Mouse (Mus musculus): ENCODE measurements around the gene Maneal.

The Maneal gene

DNA sequence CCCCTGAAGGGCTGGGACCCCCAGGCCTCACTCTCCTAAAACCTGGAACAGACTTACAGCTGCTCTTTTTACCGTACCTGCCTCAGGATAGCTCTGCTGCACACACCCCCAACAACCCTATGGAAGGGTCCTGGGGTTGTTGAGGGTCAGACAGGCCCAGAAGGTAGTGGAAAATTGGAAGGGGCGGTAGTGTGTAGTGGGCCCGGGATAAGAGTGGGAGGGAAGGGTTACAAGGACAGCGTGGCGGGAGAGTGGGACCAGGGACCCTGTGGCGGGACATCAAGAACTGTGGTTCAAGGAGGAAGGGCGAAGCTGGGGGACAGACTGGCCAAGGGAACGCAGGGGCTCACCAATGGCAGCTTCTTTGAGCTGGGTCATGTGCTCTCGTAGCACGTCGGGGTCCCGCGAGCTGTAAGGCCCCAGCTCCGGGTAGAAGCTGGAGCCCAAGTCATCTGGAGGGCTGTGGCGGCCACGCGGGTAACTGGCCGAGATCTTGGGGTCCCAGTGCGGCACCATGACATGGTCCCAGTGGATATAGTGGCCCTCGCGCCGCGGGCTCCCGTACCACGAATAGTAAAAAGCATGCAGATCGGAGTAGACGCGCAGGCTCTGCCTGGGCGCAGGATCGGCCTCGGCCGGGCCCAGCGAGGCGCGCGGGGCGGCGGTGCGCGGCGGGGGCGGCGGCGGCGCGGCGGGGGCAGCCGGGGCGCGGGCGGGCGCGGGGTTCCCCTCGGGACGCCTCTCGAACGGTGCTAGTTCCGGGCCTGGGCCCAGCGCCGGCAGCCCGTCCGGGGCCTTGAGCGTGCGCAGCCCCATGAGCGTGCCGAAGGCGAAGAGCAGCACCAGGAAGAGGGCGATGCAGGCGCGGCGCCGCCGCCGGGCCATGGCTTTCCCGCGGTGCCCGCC, at the start of gene Maneal:
Gene Maneal (minus strand): TSS at position 889 of the 906 bp plus-strand sequence.
- no peak for DNase-seq (ENCODE audit: low spot score)

- DNase-seq (ENCODE audit: low spot score), result no peak
Observed at GRCm38 (mm10) chr4:124905971-124906822, 44.2 kb upstream of the Maneal start.

GRCm38 (mm10) chr4:124905417-124905816, 43.4 kb upstream of the Maneal start:
- no peak for DNase-seq (ENCODE audit: low spot score)

DNA sequence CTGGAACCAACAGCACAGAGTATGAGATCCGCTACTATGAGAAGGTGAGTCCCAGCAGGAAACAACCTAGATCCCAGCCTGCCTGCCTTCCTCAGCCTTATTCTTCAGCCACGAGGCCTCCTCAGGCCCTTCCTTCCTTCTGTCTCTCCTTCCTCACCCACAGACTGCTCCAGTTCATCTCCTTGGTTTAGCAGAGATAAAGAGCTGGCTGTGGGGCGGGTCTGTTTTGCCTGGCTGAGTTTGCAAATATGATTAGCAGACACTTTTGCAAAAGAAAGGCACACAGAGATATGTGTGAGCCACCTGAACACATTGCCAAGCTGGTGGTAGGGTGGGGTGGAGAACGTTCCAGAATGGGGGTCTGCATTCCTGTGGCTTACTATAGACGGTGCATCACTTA, 37.9 kb upstream of the Maneal start:
- DNase-seq (ENCODE audit: low spot score), result no peak

DNA sequence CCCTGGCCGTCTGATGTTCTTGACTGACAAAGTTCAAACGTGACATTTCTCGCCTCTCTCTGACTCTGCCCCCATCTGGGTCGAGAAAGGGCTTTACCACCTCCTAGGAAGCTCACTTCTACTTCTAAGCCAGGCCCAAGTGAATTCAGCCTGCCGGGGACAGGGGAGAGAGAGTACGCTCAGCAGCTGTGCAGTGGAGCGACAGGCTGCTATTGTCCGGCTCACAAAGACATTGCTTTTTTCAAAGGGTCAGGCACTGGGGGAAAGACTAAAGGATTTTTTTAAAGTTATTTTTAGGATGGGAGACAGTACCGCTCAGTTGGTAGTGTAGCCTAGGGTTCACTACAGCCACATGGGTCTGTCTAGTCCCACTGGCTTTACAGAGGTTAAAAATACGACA, 36.5 kb upstream of the Maneal start:
- no peak for DNase-seq (ENCODE audit: low spot score)

GRCm38 (mm10) chr4:124894508-124895428, 32.8 kb upstream of the Maneal start:
- DNase-seq (ENCODE audit: low spot score), result no peak

DNA sequence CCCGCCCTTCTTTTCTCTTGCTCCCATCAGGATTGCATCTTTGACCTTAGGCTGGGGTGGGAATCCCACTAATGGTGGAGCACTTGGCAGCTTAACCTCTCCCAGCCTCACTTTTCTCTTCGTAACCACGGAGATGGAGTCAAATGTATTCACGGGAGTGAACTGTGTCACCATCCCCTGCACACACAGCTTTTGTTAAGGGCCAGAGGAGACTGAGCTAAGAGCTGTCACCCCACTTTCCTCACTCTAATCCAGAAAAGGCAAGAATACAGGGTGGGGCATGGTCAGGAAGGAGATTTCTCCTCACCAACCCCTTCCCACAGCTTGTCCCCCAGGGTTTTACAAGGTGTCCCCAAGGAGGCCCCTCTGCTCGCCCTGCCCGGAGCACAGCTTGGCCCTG, 31.8 kb upstream of the Maneal start:
- DNase-seq (ENCODE audit: low spot score), result no peak

GRCm38 (mm10) chr4:124890831-124891230, 28.9 kb upstream of the Maneal start:
- DNase-seq (ENCODE audit: low spot score), result no peak

DNA sequence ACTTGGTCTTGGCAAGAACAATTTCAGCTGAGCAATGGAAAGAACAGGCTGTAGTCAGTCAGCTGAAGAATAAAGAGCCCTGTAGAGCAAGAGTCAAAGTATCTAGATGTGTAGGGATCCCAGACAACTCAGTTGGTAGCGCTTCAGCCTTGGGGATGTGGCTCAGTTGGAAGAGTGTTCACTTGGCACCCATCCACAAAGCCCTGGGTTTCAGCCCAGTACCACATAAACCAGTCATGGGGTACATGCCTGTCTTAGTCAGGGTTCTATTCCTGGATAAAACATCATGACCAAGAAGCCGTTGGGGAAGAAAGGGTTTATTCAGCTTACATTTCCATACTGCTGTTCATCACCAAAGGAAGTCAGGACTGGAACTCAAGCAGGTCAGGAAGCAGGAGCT, 28.0 kb upstream of the Maneal start:
- no peak for DNase-seq (ENCODE audit: low spot score)

DNA sequence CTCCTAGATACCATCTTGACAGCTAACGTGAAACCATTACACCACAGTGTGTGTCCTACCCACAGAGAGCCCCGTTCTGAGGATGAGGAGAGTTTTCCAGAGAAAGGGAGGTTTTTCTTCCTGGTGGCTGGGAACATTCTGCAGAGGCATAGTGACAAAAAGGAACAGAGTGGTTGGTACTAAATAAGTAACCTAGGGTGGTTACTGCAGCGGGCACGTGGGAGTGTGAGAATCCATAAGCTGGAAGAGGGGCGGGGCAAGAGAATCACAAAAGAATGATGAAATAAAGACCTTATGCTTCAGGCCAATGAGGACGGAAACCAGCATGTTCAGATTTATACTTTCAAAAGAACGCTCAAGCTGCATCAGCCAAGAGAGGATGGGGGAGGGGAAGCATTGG, 26.7 kb upstream of the Maneal start:
- no peak for DNase-seq (ENCODE audit: low spot score)

DNA sequence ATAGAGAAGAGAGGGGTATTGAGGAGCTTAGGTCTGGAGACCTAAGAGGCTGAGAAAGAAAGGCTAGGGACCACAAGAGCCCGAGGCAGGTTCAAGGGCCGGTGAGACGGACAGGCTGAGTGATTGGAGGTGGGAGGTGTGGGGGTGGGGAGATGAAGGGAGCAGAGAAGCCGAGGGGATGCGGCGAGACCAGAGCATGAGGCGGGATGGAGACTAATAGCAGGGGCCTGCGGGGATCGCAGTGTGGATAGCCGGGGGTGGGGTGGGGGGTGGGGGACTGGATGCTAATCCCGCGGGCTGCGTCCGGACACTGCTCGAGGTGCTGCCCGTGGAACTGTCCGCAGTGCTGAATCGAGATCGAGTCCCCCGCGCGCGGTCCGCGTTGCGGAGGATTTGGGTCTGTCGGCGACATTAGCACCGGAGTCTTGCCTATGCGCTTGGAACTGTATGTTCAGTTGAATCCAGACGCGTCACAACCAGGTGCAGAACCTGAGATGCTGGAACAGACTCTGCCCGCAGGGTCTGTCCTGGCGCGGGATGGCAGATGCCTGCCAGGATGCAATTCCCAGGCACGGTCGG, 20.3 kb upstream of the Maneal start:
- DNase-seq (ENCODE audit: low spot score), result peak; percentile 80

- DNase-seq (ENCODE audit: low spot score), result no peak
Observed at GRCm38 (mm10) chr4:124881341-124881908, 19.5 kb upstream of the Maneal start.

- DNase-seq (ENCODE audit: low spot score), result no peak
Observed at GRCm38 (mm10) chr4:124880599-124880998, 18.6 kb upstream of the Maneal start, which contains the start of gene Epha10. Gene Epha10, plus strand, starts transcription at chr4:124880899.

GRCm38 (mm10) chr4:124872719-124873118, 10.7 kb upstream of the Maneal start:
- DNase-seq (ENCODE audit: low spot score), result no peak

DNA sequence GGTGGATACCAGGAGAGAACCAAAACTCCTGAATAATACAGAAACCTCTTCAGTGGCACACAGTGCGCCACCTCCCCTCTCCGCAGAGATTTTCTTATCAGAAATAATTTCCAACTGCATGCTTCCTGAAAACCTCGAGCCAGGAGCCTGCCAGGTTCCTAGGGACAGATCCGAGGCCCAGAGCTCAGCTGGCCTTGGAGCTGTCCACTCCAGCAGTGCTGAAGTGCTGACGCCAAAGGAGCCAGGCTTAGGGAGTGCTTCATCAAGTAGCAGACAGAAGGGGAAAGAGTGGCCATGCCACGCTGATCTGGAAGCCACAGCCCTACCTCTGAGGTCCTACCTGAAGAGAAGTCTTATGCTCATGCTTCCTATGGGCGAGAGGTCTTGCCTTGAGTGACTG, 1.5 kb downstream of the Maneal start:
- peak; percentile 90 for DNase-seq (ENCODE audit: low spot score)

DNA sequence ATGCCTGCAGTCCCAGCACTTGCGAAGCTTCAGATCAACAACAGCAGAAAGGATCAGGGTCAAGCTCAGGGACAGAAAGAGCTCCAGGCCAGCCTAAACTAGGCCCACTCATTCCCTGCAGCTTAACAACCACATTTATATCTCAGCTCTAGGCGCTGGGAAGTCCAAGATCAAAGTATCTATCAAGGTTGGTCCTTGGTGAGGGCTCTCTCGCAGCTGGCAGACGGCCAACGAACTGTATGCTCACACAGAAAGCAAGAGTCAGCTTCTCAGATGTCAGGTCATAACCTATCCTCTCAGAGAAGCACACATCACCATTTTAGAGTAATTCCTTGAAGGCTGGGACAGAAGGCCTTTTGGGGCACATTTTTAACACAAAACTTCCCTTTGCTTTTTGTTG, 3.6 kb downstream of the Maneal start:
- DNase-seq (ENCODE audit: low spot score), result peak; percentile 65

DNA sequence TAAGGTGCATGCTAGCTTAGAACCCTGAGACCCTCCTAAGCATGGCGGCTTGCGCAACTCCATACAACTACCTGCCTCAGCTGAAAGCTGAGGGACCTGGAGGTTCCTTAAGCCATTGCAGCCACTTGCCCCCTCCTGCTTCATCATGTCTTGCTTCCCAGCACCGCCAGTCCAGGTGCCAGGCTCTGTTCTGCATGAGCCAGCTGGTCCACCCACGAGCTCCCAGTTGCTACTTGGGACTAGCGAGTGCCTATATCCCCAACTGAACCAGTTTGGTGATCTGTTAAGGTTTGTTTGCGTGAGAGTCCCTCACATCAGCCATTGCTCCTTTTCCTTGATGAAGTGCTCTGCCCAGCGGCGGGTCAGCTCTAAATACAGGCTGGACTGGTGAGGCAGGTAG, 5.7 kb downstream of the Maneal start:
- no peak for DNase-seq (ENCODE audit: low spot score)

GRCm38 (mm10) chr4:124850933-124851658, 10.9 kb downstream of the Maneal start, which contains the start of gene 1110065P20Rik:
Gene 1110065P20Rik, minus strand, starts transcription at chr4:124851196.
- peak; percentile 83 for DNase-seq (ENCODE audit: low spot score)

DNA sequence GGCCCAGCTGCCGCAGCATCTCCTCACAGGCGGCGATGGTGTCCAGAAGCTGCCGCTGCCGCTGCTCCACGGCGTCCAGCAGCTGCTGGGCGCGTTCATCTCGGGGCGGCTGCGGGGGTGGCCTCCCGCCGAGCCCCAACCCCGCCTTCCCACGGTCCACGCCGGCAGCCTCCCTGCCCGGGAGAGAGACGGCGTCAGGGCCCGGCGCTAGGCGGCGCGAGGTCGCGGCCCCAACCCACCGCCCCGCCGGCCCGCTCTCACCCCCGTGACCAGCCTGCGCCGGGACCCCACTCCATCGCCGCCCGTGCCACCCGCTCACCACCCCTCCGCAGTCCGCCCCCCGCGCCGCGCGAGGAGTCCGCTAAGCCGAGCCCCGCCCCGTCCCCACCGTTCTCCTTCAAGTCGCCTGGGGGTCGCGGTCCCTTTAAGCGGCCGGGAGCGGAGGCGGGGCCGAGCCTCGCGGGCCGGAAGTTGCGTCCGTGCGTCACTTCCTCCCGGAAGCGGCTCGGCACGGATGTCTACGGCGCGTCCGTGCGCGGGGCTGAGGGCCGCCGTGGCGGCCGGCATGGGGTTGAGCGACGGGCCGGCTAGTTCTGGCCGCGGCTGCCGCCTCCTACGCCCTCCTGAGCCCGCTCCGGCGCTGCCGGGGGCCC, 11.6 kb downstream of the Maneal start, which contains the start of gene Yrdc:
Gene Yrdc (plus strand): TSS at position 419 of the 653 bp plus-strand sequence.
- peak; percentile 96 for DNase-seq (ENCODE audit: low spot score)

Data from testis, postnatal 10 days (tissue).